Mouse (Mus musculus): ENCODE data around the gene Stx18.

GRCm38 (mm10) chr5:38106080-38106697 lies 67.6 kb downstream of the Stx18 start:
- TF ChIP-seq TAL1 (IDR thresholded peaks at IDR 0.05; ENCODE audit: low read length), result no peak
- no peak for TF ChIP-seq GATA1 (IDR thresholded peaks at IDR 0.05; ENCODE audit: low read length)
